Mouse (Mus musculus): ENCODE data around the gene Paxx. TPM values are rescaled to one million over a fixed set of nuclear protein-coding genes. Genes with fewer than 3 reads are reported as not detected.
A peak's percentile ranks its signal among the peaks of the same experiment; 100 is the strongest.

Paxx gene
- polyA plus RNA-seq, 1 experiment = 49.0 TPM

GRCm38 (mm10) chr2:25496462-25496861 lies 35.6 kb upstream of the Paxx start:
- Histone ChIP-seq H3K36me3 (ENCODE audit: control insufficient read depth, insufficient read depth, low read length) (no peaks in the 10 kb centered on the region), H3K27me3 (replicated peaks; ENCODE audit: control insufficient read depth, insufficient read depth, low read length) (no peaks in the 10 kb centered on the region), H3K4me3 (ENCODE audit: insufficient read depth, low read depth, low read length) (no peak overlapping the region), H3K4me1 (ENCODE audit: control insufficient read depth, insufficient read depth, low read length) (peaks cover 5% of the 10 kb centered on the region; the same call in 1 of the 2 replicates), H3K27ac (ENCODE audit: insufficient read depth, low read depth, low read length) (no peak overlapping the region)
- 46% methylated on average over 4 of the region's 4 CpGs for WGBS
- peak; percentile 62 for DNase-seq
- TF ChIP-seq POLR2A (IDR thresholded peaks at IDR 0.05; ENCODE audit: low read depth, low read length) = no peak
- TF ChIP-seq CTCF (conservative IDR thresholded peaks at IDR 0.05; ENCODE audit: insufficient read depth, insufficient read length, low read depth, low read length) = peak; percentile 67

- DNase-seq = peak; percentile 26
- Histone ChIP-seq H3K27ac (ENCODE audit: insufficient read depth, low read depth, low read length) (no peak within 1 kb of the TSS), H3K4me3 (ENCODE audit: insufficient read depth, low read depth, low read length) (no peak within 1 kb of the TSS), H3K4me1 (ENCODE audit: control insufficient read depth, insufficient read depth, low read length) (no peaks in the 10 kb centered on the region), H3K27me3 (replicated peaks; ENCODE audit: control insufficient read depth, insufficient read depth, low read length) (no peaks in the 10 kb centered on the region), H3K36me3 (ENCODE audit: control insufficient read depth, insufficient read depth, low read length) (no peaks in the 10 kb centered on the region)
- 79% methylated on average over 5 of the region's 5 CpGs for WGBS
- TF ChIP-seq CTCF (conservative IDR thresholded peaks at IDR 0.05; ENCODE audit: insufficient read depth, insufficient read length, low read depth, low read length) = no peak
Observed at GRCm38 (mm10) chr2:25493476-25493961, 32.6 kb upstream of the Paxx start, which contains the start of gene Lcn12. Gene Lcn12, minus strand, starts transcription at chr2:25493911.

- no peak for TF ChIP-seq POLR2A (IDR thresholded peaks at IDR 0.05; ENCODE audit: low read depth, low read length)
- no peak for TF ChIP-seq CTCF (conservative IDR thresholded peaks at IDR 0.05; ENCODE audit: insufficient read depth, insufficient read length, low read depth, low read length)
- 88% methylated on average over 5 of the region's 5 CpGs for WGBS
- Histone ChIP-seq H3K27ac (ENCODE audit: insufficient read depth, low read depth, low read length) (no peak overlapping the region), H3K4me3 (ENCODE audit: insufficient read depth, low read depth, low read length) (no peak overlapping the region), H3K27me3 (replicated peaks; ENCODE audit: control insufficient read depth, insufficient read depth, low read length) (no peaks in the 10 kb centered on the region), H3K4me1 (ENCODE audit: control insufficient read depth, insufficient read depth, low read length) (no peaks in the 10 kb centered on the region), H3K36me3 (ENCODE audit: control insufficient read depth, insufficient read depth, low read length) (no peaks in the 10 kb centered on the region)
- no peak for DNase-seq
Observed at GRCm38 (mm10) chr2:25492988-25493387, 32.1 kb upstream of the Paxx start.

GRCm38 (mm10) chr2:25488671-25489068 lies 27.8 kb upstream of the Paxx start:
- Histone ChIP-seq H3K4me1 (ENCODE audit: control insufficient read depth, insufficient read depth, low read length) (no peaks in the 10 kb centered on the region), H3K36me3 (ENCODE audit: control insufficient read depth, insufficient read depth, low read length) (no peaks in the 10 kb centered on the region), H3K27ac (ENCODE audit: insufficient read depth, low read depth, low read length) (no peak overlapping the region), H3K4me3 (ENCODE audit: insufficient read depth, low read depth, low read length) (no peak overlapping the region), H3K27me3 (replicated peaks; ENCODE audit: control insufficient read depth, insufficient read depth, low read length) (no peaks in the 10 kb centered on the region)
- WGBS = 82% methylated on average over 7 of the region's 7 CpGs
- TF ChIP-seq POLR2A (IDR thresholded peaks at IDR 0.05; ENCODE audit: low read depth, low read length) (no peak), CTCF (conservative IDR thresholded peaks at IDR 0.05; ENCODE audit: insufficient read depth, insufficient read length, low read depth, low read length) (no peak)
- DNase-seq = no peak

- no peak for DNase-seq
- Histone ChIP-seq H3K27me3 (replicated peaks; ENCODE audit: control insufficient read depth, insufficient read depth, low read length) (no peaks in the 10 kb centered on the region), H3K4me1 (ENCODE audit: control insufficient read depth, insufficient read depth, low read length) (no peaks in the 10 kb centered on the region), H3K27ac (ENCODE audit: insufficient read depth, low read depth, low read length) (no peak overlapping the region), H3K36me3 (ENCODE audit: control insufficient read depth, insufficient read depth, low read length) (no peaks in the 10 kb centered on the region), H3K4me3 (ENCODE audit: insufficient read depth, low read depth, low read length) (no peak overlapping the region)
- no peak for TF ChIP-seq CTCF (conservative IDR thresholded peaks at IDR 0.05; ENCODE audit: insufficient read depth, insufficient read length, low read depth, low read length)
- TF ChIP-seq POLR2A (IDR thresholded peaks at IDR 0.05; ENCODE audit: low read depth, low read length) = no peak
- WGBS = 74% methylated on average over 6 of the region's 6 CpGs
Observed at GRCm38 (mm10) chr2:25487965-25488670, 27.2 kb upstream of the Paxx start.

- Histone ChIP-seq H3K4me1 (ENCODE audit: control insufficient read depth, insufficient read depth, low read length) (no peaks in the 10 kb centered on the region), H3K4me3 (ENCODE audit: insufficient read depth, low read depth, low read length) (no peak overlapping the region), H3K27ac (ENCODE audit: insufficient read depth, low read depth, low read length) (no peak overlapping the region), H3K27me3 (replicated peaks; ENCODE audit: control insufficient read depth, insufficient read depth, low read length) (no peaks in the 10 kb centered on the region), H3K36me3 (ENCODE audit: control insufficient read depth, insufficient read depth, low read length) (no peaks in the 10 kb centered on the region)
- 49% methylated on average over 11 of the region's 11 CpGs for WGBS
- peak; percentile 82 for DNase-seq
- no peak for TF ChIP-seq CTCF (conservative IDR thresholded peaks at IDR 0.05; ENCODE audit: insufficient read depth, insufficient read length, low read depth, low read length)
- no peak for TF ChIP-seq POLR2A (IDR thresholded peaks at IDR 0.05; ENCODE audit: low read depth, low read length)
Observed at GRCm38 (mm10) chr2:25484901-25485647, 24.2 kb upstream of the Paxx start.

GRCm38 (mm10) chr2:25482969-25483368 lies 22.1 kb upstream of the Paxx start:
- 30% methylated on average over 7 of the region's 7 CpGs for WGBS
- H3K27ac ChIP-seq (ENCODE audit: insufficient read depth, low read depth, low read length) = no peak overlapping the region
- no peaks in the 10 kb centered on the region for H3K36me3 ChIP-seq (ENCODE audit: control insufficient read depth, insufficient read depth, low read length)
- peaks cover 6% of the 10 kb centered on the region; the same call in 1 of the 2 replicates for H3K4me1 ChIP-seq (ENCODE audit: control insufficient read depth, insufficient read depth, low read length)
- no peak overlapping the region for H3K4me3 ChIP-seq (ENCODE audit: insufficient read depth, low read depth, low read length)
- H3K27me3 ChIP-seq (replicated peaks; ENCODE audit: control insufficient read depth, insufficient read depth, low read length) = no peaks in the 10 kb centered on the region
- peak; percentile 50 for DNase-seq
- TF ChIP-seq POLR2A (IDR thresholded peaks at IDR 0.05; ENCODE audit: low read depth, low read length) (no peak), CTCF (conservative IDR thresholded peaks at IDR 0.05; ENCODE audit: insufficient read depth, insufficient read length, low read depth, low read length) (peak; percentile 73)
